ENCODE assay signal across 8 mouse cellular contexts in genomic region chr17:31776949-31777607, GRCm38 (mm10).
DNase-seq lines count a peak whose midpoint lies in the region; ATAC-seq and TF ChIP-seq lines count a peak whose summit lies in the region.

No protein-coding gene starts in this region.

- ATAC-seq in hindbrain, embryonic 11.5 days (ENCODE audit: low FRiP score), result no peak
- ATAC-seq in limb, embryonic 11.5 days (ENCODE audit: insufficient number of reproducible peaks, low FRiP score, low TSS enrichment, low read depth), result peak; percentile 82

- peak; percentile 56 for DNase-seq in gastrocnemius, postnatal 14 days
- DNase-seq in gastrocnemius, adult 8-10 months (ENCODE audit: low spot score in 2 of 2), result no peak
- peak; percentile 91 for DNase-seq in brain, embryonic 14.5 days (ENCODE audit: low read depth)
- peak; percentile 32 for DNase-seq in hindbrain, embryonic 11.5 days (ENCODE audit: low spot score)
- peak; percentile 46 for DNase-seq in limb, embryonic 11.5 days (ENCODE audit: low spot score)
- DNase-seq in ovary, postnatal 14 days (ENCODE audit: low spot score), result peak; percentile 30
- no peak for DNase-seq in cerebellum, postnatal 36 days
- no peak for DNase-seq in left cerebral cortex, adult 9 months (ENCODE audit: low spot score in 2 of 2)

- H3K4me3 ChIP-seq in hindbrain, embryonic 11.5 days (ENCODE audit: low read depth, low read length), result no peak overlapping the region
- no peak overlapping the region for H3K4me3 ChIP-seq in limb, embryonic 11.5 days (ENCODE audit: low read depth, low read length)

- H3K4me1 ChIP-seq in hindbrain, embryonic 11.5 days (replicated peaks; ENCODE audit: control insufficient read depth, insufficient read depth, low read length), result no peaks in the 10 kb centered on the region
- peaks cover 5% of the 10 kb centered on the region for H3K4me1 ChIP-seq in limb, embryonic 11.5 days (ENCODE audit: control insufficient read depth, insufficient read depth, low read length)

- intact Hi-C loops in gastrocnemius, postnatal 14 days (cut with DNase I; ENCODE audit: low total_unique reads), result no loop called here

- no peak overlapping the region for H3K27ac ChIP-seq in hindbrain, embryonic 11.5 days (ENCODE audit: low read depth, low read length)
- H3K27ac ChIP-seq in limb, embryonic 11.5 days (replicated peaks; ENCODE audit: low read depth, low read length), result peak overlapping the region; percentile 55; the same call in 1 of the 2 replicates

- 45% methylated on average over 9 of the region's 9 CpGs for WGBS in hindbrain, embryonic 11.5 days
- 47% methylated on average over 9 of the region's 9 CpGs for WGBS in limb, embryonic 11.5 days

- TF ChIP-seq POLR2A in brain, embryonic 14.5 days (IDR thresholded peaks at IDR 0.05; ENCODE audit: borderline replicate concordance, extremely low read depth, insufficient read depth, insufficient read length, poor library complexity, severe bottlenecking), result no peak

- TF ChIP-seq CTCF in brain, embryonic 14.5 days (IDR thresholded peaks at IDR 0.05; ENCODE audit: borderline replicate concordance, extremely low read depth, insufficient read depth, insufficient read length), result no peak

- no peak overlapping the region for H3K4me2 ChIP-seq in hindbrain, embryonic 11.5 days (replicated peaks; ENCODE audit: low read depth, low read length)
- H3K4me2 ChIP-seq in limb, embryonic 11.5 days (ENCODE audit: low read depth, severe bottlenecking), result no peak overlapping the region

- no peaks in the 10 kb centered on the region for H3K9me3 ChIP-seq in hindbrain, embryonic 11.5 days (ENCODE audit: control insufficient read depth, low read length)
- no peaks in the 10 kb centered on the region for H3K9me3 ChIP-seq in limb, embryonic 11.5 days (ENCODE audit: control insufficient read depth, low read length)

- no peak overlapping the region for H3K9ac ChIP-seq in hindbrain, embryonic 11.5 days (ENCODE audit: low read depth, low read length)
- no peak overlapping the region for H3K9ac ChIP-seq in limb, embryonic 11.5 days (ENCODE audit: low read length)

- no peaks in the 10 kb centered on the region for H3K36me3 ChIP-seq in hindbrain, embryonic 11.5 days (ENCODE audit: control insufficient read depth, insufficient read depth, low read length)
- no peaks in the 10 kb centered on the region for H3K36me3 ChIP-seq in limb, embryonic 11.5 days (ENCODE audit: control insufficient read depth, insufficient read depth, low read length)

- no peaks in the 10 kb centered on the region for H3K27me3 ChIP-seq in hindbrain, embryonic 11.5 days (ENCODE audit: control insufficient read depth, insufficient read depth, low read length)
- no peaks in the 10 kb centered on the region for H3K27me3 ChIP-seq in limb, embryonic 11.5 days (ENCODE audit: control insufficient read depth, insufficient read depth, low read length)

Comparison
In these comparisons a context has a peak if more than half of its experiments do, and no peak if none do; other contexts are left out.
1. DNase-seq: peak in gastrocnemius, postnatal 14 days (single experiment), brain, embryonic 14.5 days (single experiment), hindbrain, embryonic 11.5 days (single experiment), limb, embryonic 11.5 days (single experiment) and ovary, postnatal 14 days (single experiment); none in gastrocnemius, adult 8-10 months (0 of 2), cerebellum, postnatal 36 days (0 of 2) and left cerebral cortex, adult 9 months (0 of 2).